Mouse (Mus musculus): ENCODE measurements around the gene Stx11. TPM values are rescaled to one million over a fixed set of nuclear protein-coding genes. Genes with fewer than 3 reads are reported as not detected.

The Stx11 gene
- total RNA-seq, 2 experiments from 2014 or later, result 0.36 to 0.71 TPM

DNA sequence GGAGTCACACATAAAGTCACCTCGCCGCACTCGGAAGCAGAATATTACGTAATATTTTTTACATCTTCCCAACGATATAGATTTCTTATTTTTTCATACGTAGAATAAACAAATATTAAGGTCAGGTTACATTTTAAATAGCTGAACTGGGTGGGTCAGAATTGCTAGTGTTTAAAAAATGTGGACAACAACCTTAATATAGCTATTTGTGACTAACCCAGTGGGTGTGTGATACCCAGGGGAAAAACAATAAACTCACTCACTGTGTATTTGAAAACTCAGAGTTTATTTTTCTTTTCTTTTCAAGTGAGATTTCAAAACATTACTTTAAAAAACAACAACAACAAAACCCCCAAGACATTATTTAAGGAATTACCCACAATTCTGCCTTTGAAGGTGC is 47.7 kb downstream of the Stx11 start:
- no peak for DNase-seq (ENCODE audit: low spot score in 2 of 2)

- no peak for DNase-seq (ENCODE audit: low spot score in 2 of 2)
Measured at GRCm38 (mm10) chr10:12915826-12916225, 48.3 kb downstream of the Stx11 start.

DNA sequence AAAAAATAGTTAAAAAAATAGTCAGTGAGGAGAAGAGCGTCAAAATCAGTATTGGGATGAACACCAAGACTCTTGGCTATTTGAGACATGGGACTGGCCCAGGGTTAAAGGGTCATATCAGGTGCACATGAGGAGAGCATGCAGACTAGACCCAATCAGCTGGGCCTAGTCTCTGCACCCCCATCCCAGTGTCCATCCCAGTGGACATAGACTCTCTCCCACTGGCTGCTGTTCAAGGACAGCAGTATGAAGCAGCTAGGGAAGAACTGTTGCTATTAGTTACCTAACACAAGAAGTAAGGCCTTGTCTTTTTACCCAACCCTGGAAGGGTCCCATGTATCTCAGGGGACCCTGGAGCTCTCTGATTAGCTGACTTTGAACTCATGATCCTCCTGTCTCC is 49.9 kb downstream of the Stx11 start:
- no peak for DNase-seq (ENCODE audit: low spot score in 2 of 2)

DNA sequence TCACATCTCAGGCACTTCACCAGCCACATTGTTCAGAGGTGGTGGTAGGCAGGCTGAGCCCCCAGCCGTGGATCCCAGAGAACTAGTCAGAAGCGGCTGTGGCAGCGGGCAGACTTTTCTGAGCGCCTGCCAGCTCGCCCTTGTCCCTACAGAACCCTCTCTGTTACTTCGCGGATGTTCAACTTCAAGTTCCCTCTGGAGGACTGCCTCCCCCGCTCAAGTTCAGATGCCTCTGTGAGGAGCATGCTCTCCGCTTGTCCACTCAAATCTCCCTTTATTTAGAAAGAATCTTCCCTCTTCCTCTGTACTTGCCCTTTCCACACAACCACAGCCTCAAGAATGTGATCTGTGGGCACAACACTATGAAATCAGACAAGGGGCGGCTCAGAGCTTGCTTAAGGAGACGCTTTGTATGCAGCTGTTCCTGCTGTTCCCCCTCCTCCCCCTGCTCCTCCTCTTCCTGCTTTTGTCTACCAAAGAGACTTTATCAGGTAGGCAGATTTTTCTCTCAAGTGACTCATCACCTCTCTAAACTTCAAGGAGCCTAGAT is 52.0 kb downstream of the Stx11 start:
- peak; percentile 23 to 61 for DNase-seq (ENCODE audit: low spot score in 2 of 2)

DNA sequence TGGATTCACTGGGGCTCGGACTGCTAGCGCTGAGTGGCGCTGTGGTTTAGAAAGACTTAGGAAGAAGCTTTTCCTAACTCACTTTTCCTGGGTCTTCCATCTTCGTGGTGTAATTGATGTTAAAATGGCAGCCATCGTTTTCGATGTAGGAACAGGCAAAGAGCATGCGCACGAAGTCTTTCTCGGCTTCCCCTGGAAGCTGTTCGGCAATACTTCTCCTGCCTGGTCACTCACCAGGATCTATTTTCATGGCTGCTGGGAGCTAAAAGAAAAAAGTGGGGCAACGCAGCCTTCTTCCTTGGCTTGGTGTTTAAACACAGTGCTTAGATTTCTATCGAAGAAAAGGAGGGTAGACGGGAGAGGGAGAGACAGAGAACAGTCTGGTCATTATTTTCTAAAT is 52.6 kb downstream of the Stx11 start:
- DNase-seq (ENCODE audit: low spot score in 2 of 2), result no peak

DNA sequence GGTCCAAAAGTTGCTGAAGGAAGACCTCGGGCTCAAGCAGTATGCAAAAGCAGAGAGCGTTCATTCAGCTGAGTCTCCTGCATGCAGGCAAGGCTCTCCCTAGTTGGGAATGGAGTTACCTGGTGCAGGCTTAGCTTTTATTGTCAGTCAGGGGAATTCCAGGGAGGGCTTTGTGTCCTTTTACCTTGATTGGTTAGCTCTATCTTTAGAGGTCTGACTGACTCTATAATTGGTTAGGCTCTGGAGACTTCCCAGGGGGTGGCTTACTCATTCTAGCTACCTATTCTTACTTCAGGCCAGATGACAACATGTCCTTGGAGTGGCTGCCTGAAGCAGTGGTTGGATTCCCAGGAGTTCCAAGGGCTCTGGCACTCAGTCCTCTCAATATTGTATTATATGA is 54.2 kb downstream of the Stx11 start:
- no peak for DNase-seq (ENCODE audit: low spot score in 2 of 2)

DNA sequence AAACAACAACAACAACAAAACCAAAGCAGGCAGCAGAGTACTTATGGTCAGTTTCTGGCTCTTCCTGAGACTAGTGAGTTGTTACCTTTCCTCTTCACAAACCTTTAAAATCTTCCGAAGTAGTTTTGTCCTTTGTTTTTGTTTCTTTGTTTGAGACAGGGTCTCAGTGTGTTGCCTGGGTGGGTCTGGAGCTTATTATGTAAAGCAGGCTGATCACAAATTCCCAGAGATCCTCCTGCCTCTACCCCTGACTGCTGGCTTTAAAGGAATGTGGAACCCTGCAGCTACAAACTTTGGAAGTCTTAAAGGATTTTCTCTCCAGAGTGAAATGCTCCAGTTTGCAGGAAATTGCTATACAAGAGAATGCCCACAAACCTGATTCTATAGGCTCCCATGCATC is 54.9 kb downstream of the Stx11 start:
- DNase-seq (ENCODE audit: low spot score in 2 of 2), result no peak

DNA sequence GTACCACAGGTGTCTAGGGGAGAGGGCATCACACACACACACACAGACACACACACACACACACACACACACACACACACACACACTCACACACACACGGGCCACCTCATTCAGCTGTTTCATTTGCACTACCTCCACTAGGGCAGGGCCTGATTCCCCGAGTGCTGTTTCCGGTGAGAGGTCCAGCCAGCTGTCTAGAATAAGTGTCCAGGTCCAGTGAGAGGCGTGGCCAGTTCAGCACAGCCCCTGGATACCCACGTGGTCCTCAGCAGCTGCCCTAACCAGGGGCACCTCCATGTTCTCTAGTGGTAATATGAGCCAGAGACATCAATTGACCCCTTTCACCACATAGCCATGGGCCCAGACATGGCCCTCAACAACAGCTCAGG is 60.0 kb downstream of the Stx11 start:
- DNase-seq (ENCODE audit: low spot score in 2 of 2), result no peak

- no peak for DNase-seq (ENCODE audit: low spot score in 2 of 2)
Measured at GRCm38 (mm10) chr10:12903440-12904139, 60.5 kb downstream of the Stx11 start.

DNA sequence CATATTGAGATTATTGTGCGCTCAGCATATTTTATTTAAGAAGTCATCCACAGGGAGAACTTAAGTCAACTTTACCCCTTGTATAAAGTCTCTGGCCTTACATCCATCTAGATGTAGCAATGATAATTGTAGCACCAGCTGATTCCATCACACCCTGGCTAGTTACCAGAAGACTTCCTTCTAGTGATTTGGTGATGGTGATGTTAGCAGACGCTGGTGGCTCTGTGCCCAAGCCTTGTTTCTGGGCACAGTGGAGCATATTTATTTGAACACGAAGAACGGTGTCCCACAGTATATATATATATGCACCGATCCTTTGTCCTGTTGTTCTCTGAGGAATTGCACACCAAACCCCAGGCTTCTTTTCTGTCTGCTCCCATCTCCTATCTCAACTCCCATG is 64.2 kb downstream of the Stx11 start:
- no peak for DNase-seq (ENCODE audit: low spot score in 2 of 2)

DNA sequence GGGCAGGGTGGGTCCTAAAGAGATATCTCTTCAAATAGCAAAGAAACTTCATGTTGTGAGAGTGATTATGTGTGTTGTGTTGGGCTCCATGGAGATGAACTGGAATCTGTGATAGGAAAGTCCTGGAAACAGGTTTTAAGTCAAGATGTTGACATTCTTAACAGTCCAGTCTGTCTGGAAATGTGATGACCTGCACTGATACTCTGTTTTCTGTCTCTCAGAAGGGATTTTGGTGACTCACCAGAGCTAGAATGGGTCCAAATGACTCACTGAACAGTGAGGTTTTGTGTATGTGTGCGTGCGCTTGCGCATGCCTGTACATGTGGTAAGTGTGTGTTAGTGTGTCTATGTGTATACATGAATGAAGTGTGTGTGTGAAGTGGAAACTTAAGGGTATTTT is 70.8 kb downstream of the Stx11 start:
- DNase-seq (ENCODE audit: low spot score in 2 of 2), result no peak

DNA sequence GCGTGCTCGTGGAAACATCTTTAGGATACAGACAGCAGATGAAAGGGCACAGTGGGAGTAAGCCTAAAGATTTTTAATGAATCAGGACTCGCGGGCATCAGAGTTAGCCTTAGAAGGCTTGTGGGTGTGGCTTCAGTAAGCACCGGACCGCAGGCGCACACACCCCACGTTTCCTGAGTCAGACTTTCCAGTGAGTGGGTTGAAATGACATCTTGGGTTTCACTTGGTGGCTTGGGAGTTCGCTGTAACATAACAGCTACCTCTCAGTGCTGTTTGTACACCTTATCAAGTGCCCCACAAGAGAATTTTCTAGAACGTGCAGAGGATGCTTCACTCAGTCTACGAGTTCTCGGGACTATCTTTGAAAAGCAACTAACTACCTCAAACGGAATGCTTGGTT is 75.7 kb downstream of the Stx11 start:
- DNase-seq (ENCODE audit: low spot score in 2 of 2), result no peak

Other genes starting within 250 kb of the Stx11 start
- gene Utrn, start 94.9 kb downstream of the Stx11 start, total RNA-seq (2021), result 10 to 100 TPM; 33.1 to 33.6 TPM
- gene Sf3b5, start 41.0 kb upstream of the Stx11 start, total RNA-seq (2021), result 1 to 10 TPM; 8.4 to 9.9 TPM
- gene Plagl1, start 96.2 kb upstream of the Stx11 start, total RNA-seq (2021), result 10 to 100 TPM; 33.5 to 45.3 TPM
- not detected for gene Zc2hc1b, start 213.7 kb upstream of the Stx11 start, total RNA-seq (2021)
- gene Ltv1, start 228.9 kb upstream of the Stx11 start, total RNA-seq (2021), result 10 to 100 TPM; 21.6 to 26.2 TPM